Mouse (Mus musculus) heart, embryonic 13.5 days (tissue): ENCODE measurements around the gene Fbxw4. TPM values are rescaled to one million over a fixed set of nuclear protein-coding genes. Genes with fewer than 3 reads are reported as not detected.
"Not testable (repeated sequence)": the region's sequence is repeated elsewhere in the genome, so short reads cannot be mapped to it uniquely, and the experiment has no call there.

Experiments
- ATAC-seq: fragments of 200-750 bp; cut with Nextera tagmentation; 2 replicates; pipeline ENCODE4 v1.8.0; 2017; ENCODE audit warnings: moderate TSS enrichment; ENCODE audit not compliant: insufficient number of reproducible peaks, low FRiP score, low TSS enrichment; ENCODE audit errors: extremely low read depth
- H3K27ac ChIP-seq: fragments of 300-500 bp; sonication (generic); replicated peaks from 2 replicates; pipeline ENCODE4 v1.5.1; 2015; ENCODE audit warnings: moderate library complexity, mild to moderate bottlenecking, inconsistent platforms
- H3K27me3 ChIP-seq: fragments of 300-500 bp; sonication (generic); replicated peaks from 2 replicates; pipeline ENCODE4 v1.6.1; 2015; ENCODE audit warnings: mild to moderate bottlenecking, inconsistent platforms
- H3K36me3 ChIP-seq: fragments of 300-500 bp; sonication (generic); 2 replicates; pipeline ENCODE4 v1.6.1; 2015; ENCODE audit warnings: mild to moderate bottlenecking, inconsistent platforms
- H3K4me1 ChIP-seq: fragments of 300-500 bp; sonication (generic); 2 replicates; pipeline ENCODE4 v1.6.1; 2015; ENCODE audit warnings: inconsistent platforms
- H3K4me2 ChIP-seq: fragments of 300-500 bp; sonication (generic); 2 replicates; pipeline ENCODE4 v1.6.1; 2015; ENCODE audit warnings: inconsistent platforms, mild to moderate bottlenecking, moderate library complexity
- H3K4me3 ChIP-seq: fragments of 300-500 bp; sonication (generic); 2 replicates; pipeline ENCODE4 v1.5.1; 2015; ENCODE audit warnings: moderate library complexity, mild to moderate bottlenecking, inconsistent platforms
- H3K9ac ChIP-seq: fragments of 300-500 bp; sonication (generic); 2 replicates; pipeline ENCODE4 v1.6.1; 2015; ENCODE audit warnings: inconsistent platforms, mild to moderate bottlenecking, moderate library complexity
- H3K9me3 ChIP-seq: fragments of 300-500 bp; sonication (generic); 2 replicates; pipeline ENCODE4 v1.6.1; 2016; ENCODE audit warnings: inconsistent platforms
- WGBS: fragments of 180-500 bp; shearing (Covaris S2); methylation state at CpG from one replicate; pipeline ENCODE4 v1.1.7; 2015; ENCODE audit warnings: mixed read lengths; 5-methylcytosine and 5-hydroxymethylcytosine counted together
- polyA plus RNA-seq: library from polyadenylated mRNA; unstranded; fragments of >200 nt; fragmentation: Nextera tagmentation; extraction: Ambion mirVana; gene quantifications from 2 replicates; pipeline ENCODE4 v1.2.1, GENCODE M21; 2015

Gene Fbxw4
- polyA plus RNA-seq, 1 experiment from 2014 or later: 3.3 TPM

GRCm38 (mm10) chr19:45552187-45552586, 107.9 kb downstream of the Fbxw4 start:
- peaks cover 48% of the 10 kb centered on the region for H3K36me3 ChIP-seq
- peaks cover 12% of the 10 kb centered on the region for H3K27me3 ChIP-seq
- H3K4me2 ChIP-seq: no peak overlapping the region
- ATAC-seq: no peak
- no peaks in the 10 kb centered on the region for H3K9me3 ChIP-seq
- 52% methylated on average over 6 of the region's 6 CpGs for WGBS
- no peaks in the 10 kb centered on the region for H3K4me1 ChIP-seq
- H3K27ac ChIP-seq: no peak overlapping the region
- H3K4me3 ChIP-seq: no peak overlapping the region
- no peak overlapping the region for H3K9ac ChIP-seq

GRCm38 (mm10) chr19:45549948-45550347, 110.2 kb downstream of the Fbxw4 start:
- Histone ChIP-seq H3K9me3 (no peaks in the 10 kb centered on the region), H3K4me1 (no peaks in the 10 kb centered on the region), H3K4me3 (no peak overlapping the region), H3K27ac (no peak overlapping the region), H3K9ac (no peak overlapping the region), H3K36me3 (peaks cover 29% of the 10 kb centered on the region), H3K27me3 (peaks cover 31% of the 10 kb centered on the region), H3K4me2 (no peak overlapping the region)
- WGBS: 70% methylated on average over 4 of the region's 4 CpGs
- no peak for ATAC-seq

GRCm38 (mm10) chr19:45549128-45549915, 110.8 kb downstream of the Fbxw4 start:
- H3K4me3 ChIP-seq: no peak overlapping the region
- H3K36me3 ChIP-seq: peaks cover 23% of the 10 kb centered on the region
- H3K27me3 ChIP-seq: peaks cover 31% of the 10 kb centered on the region
- no peak overlapping the region for H3K9ac ChIP-seq
- 78% methylated on average over 23 of the region's 23 CpGs for WGBS
- no peaks in the 10 kb centered on the region for H3K9me3 ChIP-seq
- peaks cover 5% of the 10 kb centered on the region; the same call in 1 of the 2 replicates for H3K4me1 ChIP-seq
- ATAC-seq: no peak
- no peak overlapping the region for H3K27ac ChIP-seq
- no peak overlapping the region for H3K4me2 ChIP-seq

- not testable (repeated sequence) for H3K4me2 ChIP-seq, ATAC-seq, H3K9me3 ChIP-seq, H3K4me1 ChIP-seq, H3K27ac ChIP-seq, H3K4me3 ChIP-seq, H3K9ac ChIP-seq
- Histone ChIP-seq H3K36me3 (peaks cover 11% of the 10 kb centered on the region), H3K27me3 (peaks cover 43% of the 10 kb centered on the region)
Measured at GRCm38 (mm10) chr19:45548196-45548595, 111.9 kb downstream of the Fbxw4 start.

- WGBS: under 1% methylated on average over 30 of the region's 30 CpGs
- Histone ChIP-seq H3K27ac (no peak overlapping the region), H3K36me3 (no peaks in the 10 kb centered on the region), H3K27me3 (peaks cover 72% of the 10 kb centered on the region), H3K4me3 (peak overlapping the region; percentile 48), H3K4me1 (peaks cover 23% of the 10 kb centered on the region), H3K4me2 (peak overlapping the region; percentile 82), H3K9ac (peak overlapping the region; percentile 67), H3K9me3 (no peaks in the 10 kb centered on the region)
- peak; percentile 27; the same call in 1 of the 2 replicates for ATAC-seq
Measured at GRCm38 (mm10) chr19:45544925-45545321, 115.2 kb downstream of the Fbxw4 start.

GRCm38 (mm10) chr19:45544152-45544924, 115.8 kb downstream of the Fbxw4 start:
- no peak for ATAC-seq
- 3% methylated on average over 24 of the region's 26 CpGs for WGBS
- Histone ChIP-seq H3K9ac (peak overlapping the region; percentile 67), H3K4me1 (peaks cover 23% of the 10 kb centered on the region), H3K36me3 (no peaks in the 10 kb centered on the region), H3K9me3 (no peaks in the 10 kb centered on the region), H3K27me3 (peaks cover 75% of the 10 kb centered on the region), H3K4me2 (peak overlapping the region; percentile 82), H3K27ac (no peak overlapping the region), H3K4me3 (peak overlapping the region; percentile 48)

- peak overlapping the region; percentile 74 for H3K9ac ChIP-seq
- no peaks in the 10 kb centered on the region for H3K36me3 ChIP-seq
- peak overlapping the region; percentile 53 for H3K4me3 ChIP-seq
- peaks cover 23% of the 10 kb centered on the region for H3K4me1 ChIP-seq
- ATAC-seq: no peak
- H3K27me3 ChIP-seq: peaks cover 84% of the 10 kb centered on the region
- no peak overlapping the region for H3K27ac ChIP-seq
- H3K4me2 ChIP-seq: peak overlapping the region; percentile 76
- no peaks in the 10 kb centered on the region for H3K9me3 ChIP-seq
- 21% methylated on average over 3 of the region's 3 CpGs for WGBS
Measured at GRCm38 (mm10) chr19:45542061-45542460, 118.1 kb downstream of the Fbxw4 start.

- peaks cover 23% of the 10 kb centered on the region for H3K4me1 ChIP-seq
- under 1% methylated on average over 46 of the region's 58 CpGs for WGBS
- H3K36me3 ChIP-seq: no peaks in the 10 kb centered on the region
- ATAC-seq: peak; percentile 39
- H3K4me3 ChIP-seq: peak overlapping the region; percentile 53
- H3K27ac ChIP-seq: no peak overlapping the region
- H3K9me3 ChIP-seq: no peaks in the 10 kb centered on the region
- peak overlapping the region; percentile 76 for H3K4me2 ChIP-seq
- peaks cover 84% of the 10 kb centered on the region for H3K27me3 ChIP-seq
- H3K9ac ChIP-seq: peak overlapping the region; percentile 74
Measured at GRCm38 (mm10) chr19:45541409-45542041, 118.6 kb downstream of the Fbxw4 start.

GRCm38 (mm10) chr19:45540657-45541408, 119.3 kb downstream of the Fbxw4 start:
- no peak for ATAC-seq
- H3K27ac ChIP-seq: no peak overlapping the region
- no peaks in the 10 kb centered on the region for H3K36me3 ChIP-seq
- H3K9me3 ChIP-seq: no peaks in the 10 kb centered on the region
- H3K4me2 ChIP-seq: peak overlapping the region; percentile 76
- peaks cover 84% of the 10 kb centered on the region for H3K27me3 ChIP-seq
- H3K4me1 ChIP-seq: peaks cover 23% of the 10 kb centered on the region
- peak overlapping the region; percentile 53 for H3K4me3 ChIP-seq
- 36% methylated on average over 8 of the region's 8 CpGs for WGBS
- H3K9ac ChIP-seq: no peak overlapping the region; the same call in 1 of the 2 replicates

GRCm38 (mm10) chr19:45537505-45537904, 122.6 kb downstream of the Fbxw4 start:
- peaks cover 19% of the 10 kb centered on the region for H3K4me1 ChIP-seq
- H3K27me3 ChIP-seq: peaks cover 79% of the 10 kb centered on the region
- H3K36me3 ChIP-seq: no peaks in the 10 kb centered on the region
- no peak overlapping the region for H3K9ac ChIP-seq
- ATAC-seq: no peak
- H3K4me2 ChIP-seq: no peak overlapping the region
- H3K9me3 ChIP-seq: no peaks in the 10 kb centered on the region
- WGBS: 78% methylated on average over 1 of the region's 1 CpGs
- H3K27ac ChIP-seq: no peak overlapping the region
- no peak overlapping the region for H3K4me3 ChIP-seq

GRCm38 (mm10) chr19:45535929-45536328, 124.2 kb downstream of the Fbxw4 start:
- Histone ChIP-seq H3K27me3 (peaks cover 67% of the 10 kb centered on the region), H3K36me3 (no peaks in the 10 kb centered on the region), H3K9ac (no peak overlapping the region), H3K4me1 (peaks cover 23% of the 10 kb centered on the region), H3K4me3 (no peak overlapping the region), H3K27ac (no peak overlapping the region), H3K9me3 (no peaks in the 10 kb centered on the region), H3K4me2 (no peak overlapping the region)
- WGBS: 33% methylated on average over 6 of the region's 6 CpGs
- ATAC-seq: no peak
